Mouse (Mus musculus) layer of hippocampus, adult 11-12 months (tissue): ENCODE results near the gene Gm45618.

Source experiments
- DNase-seq: peaks from one replicate; pipeline ENCODE4 v3.0.0; 2022; ENCODE audit warnings: low spot score

The Gm45618 gene

DNA sequence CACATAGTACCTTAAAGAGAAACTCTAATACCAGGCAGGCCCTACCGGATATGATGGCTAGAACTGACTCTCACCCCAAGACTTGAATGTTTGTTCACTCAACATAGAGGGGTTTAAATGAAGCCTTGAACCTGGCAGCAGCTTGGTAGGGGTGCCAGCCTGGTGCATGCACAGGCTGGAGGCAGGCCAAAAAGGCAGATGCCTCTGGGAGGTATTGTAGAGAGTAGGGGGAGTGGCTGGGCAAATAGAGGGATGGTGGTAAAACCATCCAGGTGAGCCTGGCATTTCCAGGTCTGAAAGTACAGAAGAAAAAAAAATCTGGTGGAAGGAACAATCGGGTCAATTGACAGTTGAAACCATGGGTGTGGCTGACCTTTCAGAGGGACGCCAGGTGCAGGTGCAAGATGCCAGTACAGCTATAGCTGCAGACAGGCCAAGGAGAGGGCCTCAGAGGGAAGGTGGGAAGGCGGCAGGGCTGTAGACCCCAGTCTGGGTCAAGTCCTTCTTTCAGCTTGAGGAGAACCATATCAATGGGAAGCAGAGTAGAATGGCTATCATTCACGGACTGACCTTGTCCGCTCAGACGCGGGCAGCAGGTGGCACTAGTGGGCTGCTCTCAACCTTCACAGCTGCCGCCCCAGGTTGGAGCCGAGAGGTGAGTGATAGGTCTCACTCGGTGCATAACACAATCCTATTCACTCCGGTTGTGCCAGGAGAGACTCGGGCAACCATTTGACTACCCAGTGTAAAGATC is 49.9 kb downstream of the Gm45618 start:
- peak; percentile 68 for DNase-seq
